Mouse (Mus musculus): ENCODE measurements around the gene Olfr331. TPM values are rescaled to one million over a fixed set of nuclear protein-coding genes. Genes with fewer than 3 reads are reported as not detected.
"Not testable (repeated sequence)": the region's sequence is repeated elsewhere in the genome, so short reads cannot be mapped to it uniquely, and the experiment has no call there.

The Olfr331 gene
- polyA plus RNA-seq (2015; fragmentation: Nextera tagmentation; extraction: Ambion mirVana), result not detected in 2 replicates

- not testable (repeated sequence) for ATAC-seq; H3K9ac ChIP-seq (ENCODE audit: low read depth, low read length); H3K9me3 ChIP-seq (ENCODE audit: control insufficient read depth, low read length); H3K4me3 ChIP-seq (ENCODE audit: low read length); H3K27me3 ChIP-seq (replicated peaks; ENCODE audit: control insufficient read depth, insufficient read depth, low read length); H3K36me3 ChIP-seq (ENCODE audit: control insufficient read depth, insufficient read depth, low read length); H3K4me2 ChIP-seq (ENCODE audit: low read depth, low read length); H3K4me1 ChIP-seq (ENCODE audit: control insufficient read depth, insufficient read depth, low read length); H3K27ac ChIP-seq (ENCODE audit: low read length)
Measured at GRCm38 (mm10) chr11:58502472-58502871, at the start of gene Olfr331. Olfr331 (minus strand) TSS chr11:58502572.

- Histone ChIP-seq H3K36me3 (ENCODE audit: control insufficient read depth, insufficient read depth, low read length) (no peaks in the 10 kb centered on the region), H3K27me3 (replicated peaks; ENCODE audit: control insufficient read depth, insufficient read depth, low read length) (no peaks in the 10 kb centered on the region), H3K4me3 (ENCODE audit: low read length) (no peak within 1 kb of the TSS), H3K4me1 (ENCODE audit: control insufficient read depth, insufficient read depth, low read length) (no peaks in the 10 kb centered on the region), H3K27ac (ENCODE audit: low read length) (no peak within 1 kb of the TSS), H3K9ac (ENCODE audit: low read depth, low read length) (no peak within 1 kb of the TSS), H3K4me2 (ENCODE audit: low read depth, low read length) (no peak within 1 kb of the TSS), H3K9me3 (ENCODE audit: control insufficient read depth, low read length) (no peaks in the 10 kb centered on the region)
- ATAC-seq, result no peak
- WGBS, result 82% methylated on average over 5 of the region's 5 CpGs
Measured at GRCm38 (mm10) chr11:58546322-58546721, 44.0 kb upstream of the Olfr331 start, which contains the start of gene Olfr329-ps. Olfr329-ps (minus strand) TSS chr11:58546422.

- H3K9me3 ChIP-seq (ENCODE audit: control insufficient read depth, low read length); H3K4me2 ChIP-seq (ENCODE audit: low read depth, low read length); H3K27ac ChIP-seq (ENCODE audit: low read length); H3K4me1 ChIP-seq (ENCODE audit: control insufficient read depth, insufficient read depth, low read length); H3K36me3 ChIP-seq (ENCODE audit: control insufficient read depth, insufficient read depth, low read length); H3K27me3 ChIP-seq (replicated peaks; ENCODE audit: control insufficient read depth, insufficient read depth, low read length); H3K9ac ChIP-seq (ENCODE audit: low read depth, low read length); ATAC-seq; H3K4me3 ChIP-seq (ENCODE audit: low read length): not testable (repeated sequence)
Measured at GRCm38 (mm10) chr11:58534736-58535135, 32.4 kb upstream of the Olfr331 start, which contains the start of gene Olfr330. Olfr330 (minus strand) TSS chr11:58534836.

GRCm38 (mm10) chr11:58519756-58520155 is 17.4 kb upstream of the Olfr331 start:
- H3K4me3 ChIP-seq (ENCODE audit: low read length); H3K27me3 ChIP-seq (replicated peaks; ENCODE audit: control insufficient read depth, insufficient read depth, low read length); H3K4me2 ChIP-seq (ENCODE audit: low read depth, low read length); H3K9ac ChIP-seq (ENCODE audit: low read depth, low read length); H3K9me3 ChIP-seq (ENCODE audit: control insufficient read depth, low read length); H3K27ac ChIP-seq (ENCODE audit: low read length); H3K4me1 ChIP-seq (ENCODE audit: control insufficient read depth, insufficient read depth, low read length); ATAC-seq; H3K36me3 ChIP-seq (ENCODE audit: control insufficient read depth, insufficient read depth, low read length): not testable (repeated sequence)
- WGBS, result 87% methylated on average over 6 of the region's 9 CpGs

- not testable (repeated sequence) for H3K27ac ChIP-seq (ENCODE audit: low read length); H3K4me1 ChIP-seq (ENCODE audit: control insufficient read depth, insufficient read depth, low read length); H3K36me3 ChIP-seq (ENCODE audit: control insufficient read depth, insufficient read depth, low read length); ATAC-seq; H3K27me3 ChIP-seq (replicated peaks; ENCODE audit: control insufficient read depth, insufficient read depth, low read length); H3K9me3 ChIP-seq (ENCODE audit: control insufficient read depth, low read length); H3K4me2 ChIP-seq (ENCODE audit: low read depth, low read length); H3K4me3 ChIP-seq (ENCODE audit: low read length); H3K9ac ChIP-seq (ENCODE audit: low read depth, low read length)
- 92% methylated on average over 17 of the region's 18 CpGs for WGBS
Measured at GRCm38 (mm10) chr11:58518916-58519315, 16.5 kb upstream of the Olfr331 start.

- 85% methylated on average over 19 of the region's 19 CpGs for WGBS
- H3K9ac ChIP-seq (ENCODE audit: low read depth, low read length); H3K27me3 ChIP-seq (replicated peaks; ENCODE audit: control insufficient read depth, insufficient read depth, low read length); H3K4me3 ChIP-seq (ENCODE audit: low read length); H3K27ac ChIP-seq (ENCODE audit: low read length); H3K36me3 ChIP-seq (ENCODE audit: control insufficient read depth, insufficient read depth, low read length); ATAC-seq; H3K9me3 ChIP-seq (ENCODE audit: control insufficient read depth, low read length); H3K4me1 ChIP-seq (ENCODE audit: control insufficient read depth, insufficient read depth, low read length); H3K4me2 ChIP-seq (ENCODE audit: low read depth, low read length): not testable (repeated sequence)
Measured at GRCm38 (mm10) chr11:58509058-58509457, 6.7 kb upstream of the Olfr331 start.

- Histone ChIP-seq H3K27ac (ENCODE audit: low read length) (no peak overlapping the region), H3K36me3 (ENCODE audit: control insufficient read depth, insufficient read depth, low read length) (no peaks in the 10 kb centered on the region), H3K4me3 (ENCODE audit: low read length) (no peak overlapping the region), H3K9me3 (ENCODE audit: control insufficient read depth, low read length) (no peaks in the 10 kb centered on the region), H3K27me3 (replicated peaks; ENCODE audit: control insufficient read depth, insufficient read depth, low read length) (0 out of 2 replicates have a peak, but pooled peaks cover 3% of the 10 kb centered on the region), H3K4me2 (ENCODE audit: low read depth, low read length) (no peak overlapping the region), H3K4me1 (ENCODE audit: control insufficient read depth, insufficient read depth, low read length) (no peaks in the 10 kb centered on the region), H3K9ac (ENCODE audit: low read depth, low read length) (no peak overlapping the region)
- ATAC-seq, result no peak
- 37% methylated on average over 3 of the region's 3 CpGs for WGBS
Measured at GRCm38 (mm10) chr11:58499290-58499689, 3.1 kb downstream of the Olfr331 start.

GRCm38 (mm10) chr11:58498761-58499160 is 3.6 kb downstream of the Olfr331 start:
- Histone ChIP-seq H3K27me3 (replicated peaks; ENCODE audit: control insufficient read depth, insufficient read depth, low read length) (0 out of 2 replicates have a peak, but pooled peaks cover 3% of the 10 kb centered on the region), H3K4me2 (ENCODE audit: low read depth, low read length) (no peak overlapping the region), H3K4me3 (ENCODE audit: low read length) (no peak overlapping the region), H3K36me3 (ENCODE audit: control insufficient read depth, insufficient read depth, low read length) (no peaks in the 10 kb centered on the region), H3K9me3 (ENCODE audit: control insufficient read depth, low read length) (no peaks in the 10 kb centered on the region), H3K27ac (ENCODE audit: low read length) (no peak overlapping the region), H3K9ac (ENCODE audit: low read depth, low read length) (no peak overlapping the region), H3K4me1 (ENCODE audit: control insufficient read depth, insufficient read depth, low read length) (no peaks in the 10 kb centered on the region)
- no peak for ATAC-seq
- WGBS, result 85% methylated on average over 9 of the region's 9 CpGs

- no peak for ATAC-seq
- Histone ChIP-seq H3K9ac (ENCODE audit: low read depth, low read length) (no peak within 1 kb of the TSS), H3K4me2 (ENCODE audit: low read depth, low read length) (no peak within 1 kb of the TSS), H3K36me3 (ENCODE audit: control insufficient read depth, insufficient read depth, low read length) (no peaks in the 10 kb centered on the region), H3K27ac (ENCODE audit: low read length) (no peak within 1 kb of the TSS), H3K9me3 (ENCODE audit: control insufficient read depth, low read length) (no peaks in the 10 kb centered on the region), H3K4me1 (ENCODE audit: control insufficient read depth, insufficient read depth, low read length) (no peaks in the 10 kb centered on the region), H3K4me3 (ENCODE audit: low read length) (no peak within 1 kb of the TSS), H3K27me3 (replicated peaks; ENCODE audit: control insufficient read depth, insufficient read depth, low read length) (no peaks in the 10 kb centered on the region; the same call in 1 of the 2 replicates)
- 72% methylated on average over 2 of the region's 2 CpGs for WGBS
Measured at GRCm38 (mm10) chr11:58492455-58492854, 9.9 kb downstream of the Olfr331 start, which contains the start of gene Olfr332. Olfr332 (minus strand) TSS chr11:58492555.

- Histone ChIP-seq H3K4me3 (ENCODE audit: low read length) (no peak within 1 kb of the TSS), H3K27ac (ENCODE audit: low read length) (no peak within 1 kb of the TSS), H3K4me2 (ENCODE audit: low read depth, low read length) (no peak within 1 kb of the TSS), H3K9me3 (ENCODE audit: control insufficient read depth, low read length) (no peaks in the 10 kb centered on the region), H3K4me1 (ENCODE audit: control insufficient read depth, insufficient read depth, low read length) (no peaks in the 10 kb centered on the region), H3K36me3 (ENCODE audit: control insufficient read depth, insufficient read depth, low read length) (no peaks in the 10 kb centered on the region), H3K27me3 (replicated peaks; ENCODE audit: control insufficient read depth, insufficient read depth, low read length) (0 out of 2 replicates have a peak, but pooled peaks cover 3% of the 10 kb centered on the region), H3K9ac (ENCODE audit: low read depth, low read length) (no peak within 1 kb of the TSS)
- no peak for ATAC-seq
Measured at GRCm38 (mm10) chr11:58462170-58462569, 40.2 kb downstream of the Olfr331 start, which contains the start of gene Olfr30. Olfr30 (minus strand) TSS chr11:58462270.
